Mouse (Mus musculus): ENCODE results near the gene Lamc3. TPM values are rescaled to one million over a fixed set of nuclear protein-coding genes. Genes with fewer than 3 reads are reported as not detected.

Gene Lamc3
- polyA plus RNA-seq, 1 experiment from 2014 or later, result 0.41 TPM

GRCm38 (mm10) chr2:31963491-31963890 is 76.4 kb downstream of the Lamc3 start:
- Histone ChIP-seq H3K27ac (ENCODE audit: low read length) (no peak overlapping the region), H3K4me1 (ENCODE audit: control insufficient read depth, insufficient read depth, low read length) (peaks cover 3% of the 10 kb centered on the region; the same call in 1 of the 2 replicates), H3K4me2 (ENCODE audit: low read depth, low read length) (no peak overlapping the region), H3K9ac (ENCODE audit: low read length) (no peak overlapping the region), H3K27me3 (ENCODE audit: control insufficient read depth, insufficient read depth, low read length) (no peaks in the 10 kb centered on the region), H3K9me3 (replicated peaks; ENCODE audit: control insufficient read depth, low read length) (no peaks in the 10 kb centered on the region), H3K4me3 (ENCODE audit: low read length) (no peak overlapping the region), H3K36me3 (ENCODE audit: control insufficient read depth, insufficient read depth) (no peaks in the 10 kb centered on the region)
- ATAC-seq (replicated peaks; ENCODE audit: extremely low read depth, insufficient read depth, low FRiP score), result no peak
- 79% methylated on average over 7 of the region's 7 CpGs for WGBS

DNA sequence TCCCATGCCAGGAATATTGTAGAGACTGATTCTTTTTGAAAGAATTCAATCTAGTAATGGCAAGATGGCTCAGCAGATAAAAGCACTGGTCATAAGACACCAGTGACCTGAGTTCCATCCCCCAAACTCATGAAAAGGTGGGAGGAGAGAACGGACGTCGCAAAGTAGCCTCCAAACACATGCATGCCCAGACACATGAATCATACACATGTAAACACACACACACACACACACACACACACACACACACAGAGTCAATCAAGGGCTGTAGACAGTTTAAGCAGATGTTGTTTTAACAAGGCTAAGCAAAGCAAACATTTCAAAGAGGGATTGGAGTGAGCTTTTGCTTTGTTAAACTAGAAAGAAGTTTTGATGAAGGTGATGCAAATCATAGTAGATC is 77.1 kb downstream of the Lamc3 start:
- Histone ChIP-seq H3K9ac (ENCODE audit: low read length) (no peak overlapping the region), H3K27ac (ENCODE audit: low read length) (no peak overlapping the region), H3K36me3 (ENCODE audit: control insufficient read depth, insufficient read depth) (no peaks in the 10 kb centered on the region), H3K4me1 (ENCODE audit: control insufficient read depth, insufficient read depth, low read length) (peaks cover 3% of the 10 kb centered on the region; the same call in 1 of the 2 replicates), H3K27me3 (ENCODE audit: control insufficient read depth, insufficient read depth, low read length) (no peaks in the 10 kb centered on the region), H3K4me2 (ENCODE audit: low read depth, low read length) (no peak overlapping the region), H3K9me3 (replicated peaks; ENCODE audit: control insufficient read depth, low read length) (no peaks in the 10 kb centered on the region), H3K4me3 (ENCODE audit: low read length) (no peak overlapping the region)
- no peak for ATAC-seq (replicated peaks; ENCODE audit: extremely low read depth, insufficient read depth, low FRiP score)
- WGBS, result 82% methylated on average over 3 of the region's 3 CpGs

- Histone ChIP-seq H3K4me2 (ENCODE audit: low read depth, low read length) (no peak overlapping the region), H3K27ac (ENCODE audit: low read length) (no peak overlapping the region), H3K4me1 (ENCODE audit: control insufficient read depth, insufficient read depth, low read length) (peaks cover 3% of the 10 kb centered on the region; the same call in 1 of the 2 replicates), H3K9ac (ENCODE audit: low read length) (no peak overlapping the region), H3K9me3 (replicated peaks; ENCODE audit: control insufficient read depth, low read length) (no peaks in the 10 kb centered on the region), H3K4me3 (ENCODE audit: low read length) (no peak overlapping the region), H3K27me3 (ENCODE audit: control insufficient read depth, insufficient read depth, low read length) (no peaks in the 10 kb centered on the region), H3K36me3 (ENCODE audit: control insufficient read depth, insufficient read depth) (no peaks in the 10 kb centered on the region; the same call in 1 of the 2 replicates)
- no peak for ATAC-seq (replicated peaks; ENCODE audit: extremely low read depth, insufficient read depth, low FRiP score)
Measured at GRCm38 (mm10) chr2:31965110-31965509, 78.0 kb downstream of the Lamc3 start.

DNA sequence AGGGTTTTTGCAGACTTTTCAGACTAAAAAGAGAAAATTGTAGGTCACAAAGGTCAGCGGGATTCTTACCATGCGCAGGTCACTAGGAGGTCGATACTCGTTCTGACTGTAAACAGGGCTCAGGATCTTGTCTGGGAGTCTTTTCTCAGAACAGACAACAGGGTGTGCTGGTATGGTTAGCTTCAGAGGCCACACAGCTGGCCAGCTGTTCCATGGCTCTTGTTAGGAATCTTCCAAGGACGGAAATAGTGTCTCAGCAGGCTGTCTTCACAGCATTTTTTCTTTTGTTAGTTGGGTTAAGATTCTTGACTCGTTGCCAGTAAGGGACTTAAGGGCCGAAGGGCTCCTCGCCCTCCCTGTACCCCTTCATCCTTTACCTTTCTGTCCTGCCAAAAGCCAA is 79.7 kb downstream of the Lamc3 start:
- no peak for ATAC-seq (replicated peaks; ENCODE audit: extremely low read depth, insufficient read depth, low FRiP score)
- no peak overlapping the region for H3K4me2 ChIP-seq (ENCODE audit: low read depth, low read length)
- no peak overlapping the region for H3K27ac ChIP-seq (ENCODE audit: low read length)
- peaks cover 3% of the 10 kb centered on the region; the same call in 1 of the 2 replicates for H3K4me1 ChIP-seq (ENCODE audit: control insufficient read depth, insufficient read depth, low read length)
- no peaks in the 10 kb centered on the region for H3K9me3 ChIP-seq (replicated peaks; ENCODE audit: control insufficient read depth, low read length)
- H3K27me3 ChIP-seq (ENCODE audit: control insufficient read depth, insufficient read depth, low read length), result no peaks in the 10 kb centered on the region
- H3K36me3 ChIP-seq (ENCODE audit: control insufficient read depth, insufficient read depth), result peaks cover 4% of the 10 kb centered on the region; the same call in 1 of the 2 replicates
- no peak overlapping the region for H3K4me3 ChIP-seq (ENCODE audit: low read length)
- WGBS, result 71% methylated on average over 8 of the region's 8 CpGs
- H3K9ac ChIP-seq (ENCODE audit: low read length), result no peak overlapping the region

DNA sequence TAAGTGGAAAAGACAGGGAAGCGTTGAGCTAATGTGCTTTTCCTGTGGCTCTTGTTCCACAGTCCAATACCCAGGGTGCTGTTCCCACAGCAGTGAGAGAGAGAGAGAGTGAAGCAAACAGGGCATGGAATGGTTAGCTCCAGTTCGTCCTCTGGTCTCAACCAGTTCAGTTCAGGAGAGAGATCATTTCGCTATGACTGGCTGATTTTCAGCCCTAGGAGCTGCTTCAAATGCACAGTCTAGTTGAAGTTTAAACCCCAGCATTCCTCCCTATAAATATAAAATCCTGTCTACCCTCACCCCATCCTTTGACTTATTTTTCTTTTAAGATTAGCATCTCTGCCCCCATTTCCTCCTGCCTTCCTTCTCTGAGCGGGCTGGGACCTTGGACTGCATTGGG is 85.5 kb downstream of the Lamc3 start:
- WGBS, result 76% methylated on average over 4 of the region's 4 CpGs
- ATAC-seq (replicated peaks; ENCODE audit: extremely low read depth, insufficient read depth, low FRiP score), result no peak
- Histone ChIP-seq H3K36me3 (ENCODE audit: control insufficient read depth, insufficient read depth) (peaks cover 12% of the 10 kb centered on the region), H3K4me2 (ENCODE audit: low read depth, low read length) (no peak overlapping the region), H3K4me3 (ENCODE audit: low read length) (no peak overlapping the region), H3K4me1 (ENCODE audit: control insufficient read depth, insufficient read depth, low read length) (peaks cover 14% of the 10 kb centered on the region), H3K27me3 (ENCODE audit: control insufficient read depth, insufficient read depth, low read length) (no peaks in the 10 kb centered on the region), H3K9me3 (replicated peaks; ENCODE audit: control insufficient read depth, low read length) (no peaks in the 10 kb centered on the region), H3K9ac (ENCODE audit: low read length) (no peak overlapping the region), H3K27ac (ENCODE audit: low read length) (no peak overlapping the region)

- under 1% methylated on average over 60 of the region's 60 CpGs for WGBS
- Histone ChIP-seq H3K4me2 (ENCODE audit: low read depth, low read length) (peak within 1 kb of the TSS; percentile 97), H3K27ac (ENCODE audit: low read length) (peak within 1 kb of the TSS; percentile 68), H3K27me3 (ENCODE audit: control insufficient read depth, insufficient read depth, low read length) (no peaks in the 10 kb centered on the region), H3K9ac (ENCODE audit: low read length) (peak within 1 kb of the TSS; percentile 96), H3K36me3 (ENCODE audit: control insufficient read depth, insufficient read depth) (peaks cover 26% of the 10 kb centered on the region), H3K4me1 (ENCODE audit: control insufficient read depth, insufficient read depth, low read length) (peaks cover 14% of the 10 kb centered on the region), H3K9me3 (replicated peaks; ENCODE audit: control insufficient read depth, low read length) (no peaks in the 10 kb centered on the region), H3K4me3 (ENCODE audit: low read length) (peak within 1 kb of the TSS; percentile 92)
- ATAC-seq (replicated peaks; ENCODE audit: extremely low read depth, insufficient read depth, low FRiP score), result peak; percentile 100
Measured at GRCm38 (mm10) chr2:31974141-31974808, 87.2 kb downstream of the Lamc3 start, which contains the start of gene Nup214. Gene Nup214 (plus strand): TSS chr2:31974436.

GRCm38 (mm10) chr2:31974809-31975371 is 87.8 kb downstream of the Lamc3 start:
- 0 out of 2 replicates have a peak, but pooled peaks have one; percentile 6 for ATAC-seq (replicated peaks; ENCODE audit: extremely low read depth, insufficient read depth, low FRiP score)

GRCm38 (mm10) chr2:31987774-31988173 is 100.7 kb downstream of the Lamc3 start:
- Histone ChIP-seq H3K4me3 (ENCODE audit: low read length) (no peak overlapping the region), H3K36me3 (ENCODE audit: control insufficient read depth, insufficient read depth) (peaks cover 73% of the 10 kb centered on the region), H3K27ac (ENCODE audit: low read length) (no peak overlapping the region), H3K9ac (ENCODE audit: low read length) (no peak overlapping the region), H3K27me3 (ENCODE audit: control insufficient read depth, insufficient read depth, low read length) (no peaks in the 10 kb centered on the region), H3K4me1 (ENCODE audit: control insufficient read depth, insufficient read depth, low read length) (no peaks in the 10 kb centered on the region), H3K9me3 (replicated peaks; ENCODE audit: control insufficient read depth, low read length) (no peaks in the 10 kb centered on the region), H3K4me2 (ENCODE audit: low read depth, low read length) (no peak overlapping the region)
- WGBS, result 89% methylated on average over 1 of the region's 1 CpGs
- ATAC-seq (replicated peaks; ENCODE audit: extremely low read depth, insufficient read depth, low FRiP score), result no peak

More at GRCm38 (mm10) chr2:31974809-31975371, 87.8 kb downstream of the Lamc3 start:
- Histone ChIP-seq H3K27me3 (ENCODE audit: control insufficient read depth, insufficient read depth, low read length) (no peaks in the 10 kb centered on the region), H3K4me3 (ENCODE audit: low read length) (peak overlapping the region; percentile 92), H3K9me3 (replicated peaks; ENCODE audit: control insufficient read depth, low read length) (no peaks in the 10 kb centered on the region), H3K4me2 (ENCODE audit: low read depth, low read length) (peak overlapping the region; percentile 97), H3K9ac (ENCODE audit: low read length) (peak overlapping the region; percentile 96), H3K4me1 (ENCODE audit: control insufficient read depth, insufficient read depth, low read length) (peaks cover 14% of the 10 kb centered on the region), H3K36me3 (ENCODE audit: control insufficient read depth, insufficient read depth) (peaks cover 30% of the 10 kb centered on the region), H3K27ac (ENCODE audit: low read length) (peak overlapping the region; percentile 68)
- WGBS, result 8% methylated on average over 13 of the region's 13 CpGs

DNA sequence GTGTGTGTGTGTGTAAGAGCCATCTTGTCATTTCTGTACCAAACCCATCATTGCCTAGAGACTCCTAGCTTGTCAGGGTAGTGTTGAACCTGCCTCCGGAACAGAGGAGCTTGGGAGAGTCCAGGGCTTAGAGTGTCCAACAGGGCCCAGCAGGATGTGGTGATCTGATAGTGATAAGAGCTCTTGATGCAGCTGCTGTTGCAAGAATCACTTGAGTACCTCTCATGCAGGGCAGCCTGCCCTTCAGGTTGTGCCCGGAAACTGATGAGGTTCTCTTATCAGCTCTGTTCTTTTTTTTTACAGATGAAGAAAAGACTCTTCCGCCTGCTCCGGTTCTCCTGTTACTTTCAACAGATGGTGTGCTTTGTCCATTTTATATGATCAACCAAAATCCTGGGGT is 103.9 kb downstream of the Lamc3 start:
- peaks cover 70% of the 10 kb centered on the region for H3K36me3 ChIP-seq (ENCODE audit: control insufficient read depth, insufficient read depth)
- H3K9ac ChIP-seq (ENCODE audit: low read length), result no peak overlapping the region
- WGBS, result 83% methylated on average over 4 of the region's 4 CpGs
- H3K27me3 ChIP-seq (ENCODE audit: control insufficient read depth, insufficient read depth, low read length), result no peaks in the 10 kb centered on the region
- H3K9me3 ChIP-seq (replicated peaks; ENCODE audit: control insufficient read depth, low read length), result no peaks in the 10 kb centered on the region
- no peaks in the 10 kb centered on the region for H3K4me1 ChIP-seq (ENCODE audit: control insufficient read depth, insufficient read depth, low read length)
- no peak overlapping the region for H3K4me3 ChIP-seq (ENCODE audit: low read length)
- H3K4me2 ChIP-seq (ENCODE audit: low read depth, low read length), result no peak overlapping the region
- ATAC-seq (replicated peaks; ENCODE audit: extremely low read depth, insufficient read depth, low FRiP score), result no peak
- H3K27ac ChIP-seq (ENCODE audit: low read length), result no peak overlapping the region
